Mouse (Mus musculus) limb, embryonic 13.5 days (tissue): Measurements from ENCODE around the gene Inpp4b. TPM values are rescaled to one million over a fixed set of nuclear protein-coding genes. Genes with fewer than 3 reads are reported as not detected.

Experiments
- ATAC-seq: fragments of 200-750 bp; cut with Nextera tagmentation; 2 replicates; pipeline ENCODE4 v1.8.0; 2017; ENCODE audit warnings: low read depth, moderate number of reproducible peaks, moderate TSS enrichment; ENCODE audit not compliant: low FRiP score
- H3K27ac ChIP-seq: fragments of 300-500 bp; sonication (generic); 2 replicates; pipeline ENCODE4 v1.5.1; 2015; ENCODE audit warnings: inconsistent platforms, mild to moderate bottlenecking, moderate library complexity
- H3K27me3 ChIP-seq: fragments of 300-500 bp; sonication (generic); 2 replicates; pipeline ENCODE4 v1.6.1; 2015; ENCODE audit warnings: mild to moderate bottlenecking, inconsistent platforms
- H3K36me3 ChIP-seq: fragments of 300-500 bp; sonication (generic); 2 replicates; pipeline ENCODE4 v1.6.1; 2015; ENCODE audit warnings: inconsistent platforms, mild to moderate bottlenecking, moderate library complexity
- H3K4me1 ChIP-seq: fragments of 300-500 bp; sonication (generic); 2 replicates; pipeline ENCODE4 v1.6.1; 2015; ENCODE audit warnings: inconsistent platforms
- H3K4me2 ChIP-seq: fragments of 300-500 bp; sonication (generic); replicated peaks from 2 replicates; pipeline ENCODE4 v1.6.1; 2015; ENCODE audit warnings: inconsistent platforms, mild to moderate bottlenecking, moderate library complexity
- H3K4me3 ChIP-seq: fragments of 300-500 bp; sonication (generic); 2 replicates; pipeline ENCODE4 v1.5.1; 2015; ENCODE audit warnings: moderate library complexity, mild to moderate bottlenecking, inconsistent platforms
- H3K9ac ChIP-seq: fragments of 300-500 bp; sonication (generic); 2 replicates; pipeline ENCODE4 v1.6.1; 2015; ENCODE audit warnings: mild to moderate bottlenecking, inconsistent platforms
- H3K9me3 ChIP-seq: fragments of 300-500 bp; sonication (generic); 2 replicates; pipeline ENCODE4 v1.6.1; 2016; ENCODE audit warnings: inconsistent platforms
- WGBS: fragments of 180-500 bp; shearing (Covaris S2); methylation state at CpG from one replicate; pipeline ENCODE4 v1.1.7; 2015; 5-methylcytosine and 5-hydroxymethylcytosine counted together
- polyA plus RNA-seq: library from polyadenylated mRNA; unstranded; fragments of >200 nt; fragmentation: Nextera tagmentation; extraction: Ambion mirVana; gene quantifications from 2 replicates; pipeline ENCODE4 v1.2.1, GENCODE M21; 2015

Gene Inpp4b
- polyA plus RNA-seq, 1 experiment from 2014 or later = 19.3 TPM

GRCm38 (mm10) chr8:81371844-81372243 is 29.5 kb downstream of the Inpp4b start:
- H3K4me2 ChIP-seq = no peak overlapping the region
- H3K27ac ChIP-seq = no peak overlapping the region
- H3K4me1 ChIP-seq = no peaks in the 10 kb centered on the region
- H3K27me3 ChIP-seq = no peaks in the 10 kb centered on the region
- WGBS = 68% methylated on average over 4 of the region's 4 CpGs
- no peaks in the 10 kb centered on the region for H3K9me3 ChIP-seq
- no peaks in the 10 kb centered on the region for H3K36me3 ChIP-seq
- H3K4me3 ChIP-seq = no peak overlapping the region
- no peak for ATAC-seq
- no peak overlapping the region for H3K9ac ChIP-seq

GRCm38 (mm10) chr8:81374877-81375475 is 32.6 kb downstream of the Inpp4b start:
- no peaks in the 10 kb centered on the region for H3K4me1 ChIP-seq
- no peak overlapping the region for H3K9ac ChIP-seq
- H3K9me3 ChIP-seq = no peaks in the 10 kb centered on the region
- H3K4me2 ChIP-seq = no peak overlapping the region
- no peaks in the 10 kb centered on the region for H3K36me3 ChIP-seq
- no peak for ATAC-seq
- no peak overlapping the region for H3K27ac ChIP-seq
- WGBS = 77% methylated on average over 4 of the region's 4 CpGs
- no peaks in the 10 kb centered on the region for H3K27me3 ChIP-seq
- H3K4me3 ChIP-seq = no peak overlapping the region

DNA sequence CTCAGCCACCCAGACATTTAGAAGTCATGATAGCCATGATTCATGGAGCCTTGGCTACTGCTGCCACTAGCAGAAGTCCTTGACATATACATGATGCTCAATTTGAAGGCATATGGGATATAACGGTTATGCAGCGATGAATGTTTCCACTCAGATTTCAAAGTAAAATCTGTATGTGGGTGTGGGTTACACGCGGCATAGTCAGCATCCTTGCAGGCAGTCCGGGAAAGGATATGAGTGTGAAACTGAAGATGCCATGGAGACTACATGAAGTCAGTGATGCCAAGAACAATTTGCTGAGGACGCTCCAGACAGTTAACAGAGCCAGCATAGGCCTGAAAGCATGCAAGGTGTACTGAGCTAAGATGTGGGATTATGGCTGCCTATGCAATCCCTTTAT is 46.6 kb downstream of the Inpp4b start:
- H3K4me3 ChIP-seq = no peak overlapping the region
- H3K4me2 ChIP-seq = no peak overlapping the region
- no peak overlapping the region for H3K27ac ChIP-seq
- no peak overlapping the region for H3K9ac ChIP-seq
- no peak for ATAC-seq
- WGBS = 83% methylated on average over 6 of the region's 6 CpGs
- H3K27me3 ChIP-seq = no peaks in the 10 kb centered on the region
- H3K9me3 ChIP-seq = no peaks in the 10 kb centered on the region
- no peaks in the 10 kb centered on the region for H3K4me1 ChIP-seq
- H3K36me3 ChIP-seq = no peaks in the 10 kb centered on the region

- Histone ChIP-seq H3K4me1 (no peaks in the 10 kb centered on the region), H3K9me3 (no peaks in the 10 kb centered on the region), H3K4me2 (no peak overlapping the region), H3K27ac (no peak overlapping the region), H3K9ac (no peak overlapping the region), H3K4me3 (no peak overlapping the region), H3K36me3 (no peaks in the 10 kb centered on the region), H3K27me3 (no peaks in the 10 kb centered on the region)
- no peak for ATAC-seq
These were observed 56.7 kb downstream of the Inpp4b start for GRCm38 (mm10) chr8:81399071-81399470.

GRCm38 (mm10) chr8:81399501-81399900 is 57.1 kb downstream of the Inpp4b start:
- H3K27ac ChIP-seq = no peak overlapping the region
- no peak overlapping the region for H3K4me2 ChIP-seq
- ATAC-seq = no peak
- no peaks in the 10 kb centered on the region for H3K36me3 ChIP-seq
- no peak overlapping the region for H3K4me3 ChIP-seq
- no peak overlapping the region for H3K9ac ChIP-seq
- no peaks in the 10 kb centered on the region for H3K27me3 ChIP-seq
- WGBS = 61% methylated on average over 4 of the region's 4 CpGs
- H3K4me1 ChIP-seq = no peaks in the 10 kb centered on the region
- H3K9me3 ChIP-seq = no peaks in the 10 kb centered on the region

- Histone ChIP-seq H3K27me3 (no peaks in the 10 kb centered on the region), H3K4me1 (0 out of 2 replicates have a peak, but pooled peaks cover 4% of the 10 kb centered on the region), H3K36me3 (no peaks in the 10 kb centered on the region), H3K27ac (no peak overlapping the region), H3K4me2 (no peak overlapping the region), H3K4me3 (no peak overlapping the region), H3K9me3 (no peaks in the 10 kb centered on the region), H3K9ac (no peak overlapping the region)
- ATAC-seq = no peak
- 88% methylated on average over 2 of the region's 2 CpGs for WGBS
These were observed 70.4 kb downstream of the Inpp4b start for GRCm38 (mm10) chr8:81412707-81413106.

- WGBS = 61% methylated on average over 3 of the region's 3 CpGs
These were observed 101.6 kb downstream of the Inpp4b start for GRCm38 (mm10) chr8:81443957-81444356.

GRCm38 (mm10) chr8:81449798-81450197 is 107.4 kb downstream of the Inpp4b start:
- no peak overlapping the region for H3K4me2 ChIP-seq
- H3K9me3 ChIP-seq = no peaks in the 10 kb centered on the region
- WGBS = 79% methylated on average over 2 of the region's 2 CpGs
- no peaks in the 10 kb centered on the region for H3K27me3 ChIP-seq
- peaks cover 7% of the 10 kb centered on the region for H3K4me1 ChIP-seq
- no peak overlapping the region for H3K27ac ChIP-seq
- no peak overlapping the region for H3K9ac ChIP-seq
- ATAC-seq = no peak
- no peak overlapping the region for H3K4me3 ChIP-seq
- H3K36me3 ChIP-seq = no peaks in the 10 kb centered on the region

More at GRCm38 (mm10) chr8:81443957-81444356, 101.6 kb downstream of the Inpp4b start:
- H3K9me3 ChIP-seq = no peaks in the 10 kb centered on the region
- no peak overlapping the region for H3K9ac ChIP-seq
- no peaks in the 10 kb centered on the region for H3K4me1 ChIP-seq
- H3K27me3 ChIP-seq = no peaks in the 10 kb centered on the region
- H3K4me3 ChIP-seq = no peak overlapping the region
- H3K27ac ChIP-seq = no peak overlapping the region
- ATAC-seq = peak; percentile 69; the same call in 1 of the 2 replicates
- H3K36me3 ChIP-seq = no peaks in the 10 kb centered on the region
- no peak overlapping the region for H3K4me2 ChIP-seq

DNA sequence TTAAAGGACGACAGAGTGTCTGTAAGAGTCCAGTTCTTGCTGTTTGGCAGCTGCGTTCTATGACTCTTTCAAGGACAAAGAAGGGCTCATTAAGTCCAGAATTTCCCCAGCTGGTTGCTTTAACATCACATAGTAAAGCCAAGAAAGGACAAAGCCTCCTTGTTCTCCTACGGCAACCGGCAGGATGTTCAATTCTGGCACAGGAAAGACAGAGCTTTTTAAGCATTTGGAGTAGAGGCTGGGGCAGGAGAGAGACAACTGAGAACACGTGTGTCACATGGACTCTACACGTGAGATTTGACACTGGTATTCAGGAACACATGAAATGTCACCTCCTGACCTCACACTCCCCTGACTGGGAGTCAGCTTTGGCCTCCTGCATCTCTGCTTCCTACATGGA is 109.7 kb downstream of the Inpp4b start:
- WGBS = 32% methylated on average over 6 of the region's 6 CpGs
- H3K36me3 ChIP-seq = no peaks in the 10 kb centered on the region
- no peak overlapping the region for H3K4me2 ChIP-seq
- no peak overlapping the region for H3K27ac ChIP-seq
- H3K27me3 ChIP-seq = no peaks in the 10 kb centered on the region
- H3K4me3 ChIP-seq = no peak overlapping the region
- no peak for ATAC-seq
- H3K4me1 ChIP-seq = peaks cover 7% of the 10 kb centered on the region
- H3K9ac ChIP-seq = no peak overlapping the region
- H3K9me3 ChIP-seq = no peaks in the 10 kb centered on the region

DNA sequence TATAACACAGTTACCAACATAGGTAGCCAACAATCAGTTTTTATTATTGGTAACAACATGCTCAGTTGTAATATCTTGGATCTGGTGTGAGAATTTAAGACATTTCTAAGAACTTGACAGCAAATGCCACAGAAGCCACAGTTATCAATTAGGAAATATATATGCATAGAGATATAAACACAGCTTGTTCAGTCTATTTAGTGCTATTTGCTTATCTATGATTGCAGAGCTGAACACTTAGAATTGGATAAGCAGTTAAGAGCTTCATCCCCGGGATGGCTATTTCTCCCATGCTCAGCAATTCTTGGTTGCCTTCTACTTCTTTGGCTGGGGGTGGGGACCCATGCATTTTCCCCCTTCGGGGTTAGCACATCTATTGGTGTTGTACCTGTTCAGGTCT is 112.5 kb downstream of the Inpp4b start:
- ATAC-seq = no peak
- Histone ChIP-seq H3K4me1 (peaks cover 7% of the 10 kb centered on the region), H3K4me2 (no peak overlapping the region), H3K9me3 (no peaks in the 10 kb centered on the region), H3K4me3 (no peak overlapping the region), H3K36me3 (no peaks in the 10 kb centered on the region), H3K27ac (no peak overlapping the region), H3K27me3 (no peaks in the 10 kb centered on the region), H3K9ac (no peak overlapping the region)
- WGBS = 83% methylated on average over 2 of the region's 2 CpGs

GRCm38 (mm10) chr8:81463762-81464161 is 121.4 kb downstream of the Inpp4b start:
- no peaks in the 10 kb centered on the region for H3K36me3 ChIP-seq
- no peaks in the 10 kb centered on the region for H3K27me3 ChIP-seq
- no peak overlapping the region for H3K4me3 ChIP-seq
- H3K9me3 ChIP-seq = no peaks in the 10 kb centered on the region
- H3K27ac ChIP-seq = no peak overlapping the region
- no peaks in the 10 kb centered on the region for H3K4me1 ChIP-seq
- no peak overlapping the region for H3K4me2 ChIP-seq
- 56% methylated on average over 3 of the region's 3 CpGs for WGBS
- no peak for ATAC-seq
- no peak overlapping the region for H3K9ac ChIP-seq

DNA sequence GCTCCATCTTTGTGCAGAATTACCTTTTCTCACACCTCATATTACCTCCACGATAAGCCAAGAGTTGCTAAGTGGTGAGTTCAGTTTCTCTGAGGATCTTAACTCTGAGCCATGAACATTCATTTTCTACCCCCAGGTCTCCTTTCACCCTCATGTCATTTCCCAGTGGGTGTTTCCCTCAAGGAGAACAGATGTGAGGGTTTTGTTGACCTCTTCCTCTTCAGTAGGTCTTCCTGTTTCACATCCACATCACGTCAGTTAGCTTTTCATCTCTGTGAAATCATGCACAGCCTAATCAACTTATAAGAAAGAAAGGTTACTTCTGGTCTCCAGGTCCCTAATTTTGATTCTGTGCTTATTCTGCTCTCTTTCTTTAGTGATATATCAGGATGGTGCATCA is 124.4 kb downstream of the Inpp4b start:
- no peak for ATAC-seq
- H3K4me2 ChIP-seq = no peak overlapping the region
- H3K9ac ChIP-seq = no peak overlapping the region
- no peaks in the 10 kb centered on the region for H3K4me1 ChIP-seq
- H3K27me3 ChIP-seq = no peaks in the 10 kb centered on the region
- no peak overlapping the region for H3K27ac ChIP-seq
- H3K9me3 ChIP-seq = no peaks in the 10 kb centered on the region
- no peak overlapping the region for H3K4me3 ChIP-seq
- WGBS = 82% methylated on average over 2 of the region's 2 CpGs
- no peaks in the 10 kb centered on the region for H3K36me3 ChIP-seq

DNA sequence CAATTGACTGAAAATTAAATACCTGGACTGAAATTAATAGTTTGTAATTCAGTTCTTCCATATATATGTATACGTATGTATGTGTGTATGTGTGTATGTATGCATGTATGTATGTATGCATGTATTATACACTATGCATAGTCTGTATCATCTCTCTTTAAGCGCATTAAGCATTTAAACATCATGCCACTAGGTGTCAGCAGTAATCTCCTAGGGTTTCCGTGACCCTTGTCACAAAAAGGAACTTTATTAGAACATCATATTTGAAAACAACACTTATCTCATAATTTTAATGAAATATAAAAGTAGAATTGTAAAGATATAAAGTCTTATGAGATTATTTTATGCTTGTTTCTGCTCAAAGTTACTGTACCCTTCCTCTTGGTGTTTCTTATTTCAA is 136.3 kb downstream of the Inpp4b start:
- Histone ChIP-seq H3K27ac (no peak overlapping the region), H3K4me1 (no peaks in the 10 kb centered on the region), H3K4me3 (no peak overlapping the region), H3K27me3 (no peaks in the 10 kb centered on the region), H3K9ac (no peak overlapping the region), H3K9me3 (no peaks in the 10 kb centered on the region), H3K4me2 (no peak overlapping the region), H3K36me3 (no peaks in the 10 kb centered on the region)
- 37% methylated on average over 3 of the region's 3 CpGs for WGBS
- ATAC-seq = no peak
